Mouse (Mus musculus) brain, embryonic 14.5 days (tissue): ENCODE data around the gene Gcnt7. TPM values are rescaled to one million over a fixed set of nuclear protein-coding genes. Genes with fewer than 3 reads are reported as not detected.

Experiments
- DNase-seq: peaks from one replicate; pipeline ENCODE4 v3.0.0-alpha.2; 2011; ENCODE audit warnings: low read depth
- CTCF ChIP-seq: fragments of 200-500 bp; IDR thresholded peaks from 2 replicates; pipeline ENCODE4 v1.5.1; 2012; ENCODE audit warnings: inconsistent platforms, mild to moderate bottlenecking, moderate library complexity, borderline replicate concordance; ENCODE audit not compliant: insufficient read depth, insufficient read length; ENCODE audit errors: extremely low read depth
- POLR2A ChIP-seq: fragments of 200-500 bp; IDR thresholded peaks from 2 replicates; pipeline ENCODE4 v1.6.1; 2012; ENCODE audit warnings: mild to moderate bottlenecking, inconsistent platforms, borderline replicate concordance; ENCODE audit not compliant: poor library complexity, insufficient read depth, insufficient read length, severe bottlenecking; ENCODE audit errors: extremely low read depth
- polyA plus RNA-seq: library from polyadenylated mRNA; depleted of rRNA; stranded (reverse); fragments of >200 nt; gene quantifications from 2 replicates; pipeline ENCODE4 v1.2.3, GENCODE M21; 2012

The Gcnt7 gene
- polyA plus RNA-seq, 1 experiment = not detected

- no peak for TF ChIP-seq CTCF
- no peak for TF ChIP-seq POLR2A
- no peak for DNase-seq
Measured at GRCm38 (mm10) chr2:172418208-172418607, 40.2 kb downstream of the Gcnt7 start.

GRCm38 (mm10) chr2:172416876-172417275 is 41.5 kb downstream of the Gcnt7 start:
- TF ChIP-seq CTCF (no peak), POLR2A (no peak)
- no peak for DNase-seq

GRCm38 (mm10) chr2:172416218-172416617 is 42.2 kb downstream of the Gcnt7 start:
- no peak for DNase-seq
- no peak for TF ChIP-seq POLR2A
- no peak for TF ChIP-seq CTCF

GRCm38 (mm10) chr2:172413894-172414293 is 44.5 kb downstream of the Gcnt7 start:
- TF ChIP-seq CTCF = no peak
- TF ChIP-seq POLR2A = no peak
- DNase-seq = no peak

GRCm38 (mm10) chr2:172413273-172413672 is 45.1 kb downstream of the Gcnt7 start:
- no peak for DNase-seq
- no peak for TF ChIP-seq CTCF
- TF ChIP-seq POLR2A = no peak

GRCm38 (mm10) chr2:172412454-172412853 is 45.9 kb downstream of the Gcnt7 start:
- TF ChIP-seq POLR2A (no peak), CTCF (no peak)
- DNase-seq = peak; percentile 37

- TF ChIP-seq CTCF = no peak
- no peak for TF ChIP-seq POLR2A
- DNase-seq = no peak
Measured at GRCm38 (mm10) chr2:172411091-172411490, 47.3 kb downstream of the Gcnt7 start.

- DNase-seq = no peak
- TF ChIP-seq POLR2A (no peak), CTCF (no peak)
Measured at GRCm38 (mm10) chr2:172410686-172411085, 47.7 kb downstream of the Gcnt7 start.

- DNase-seq = no peak
- no peak for TF ChIP-seq POLR2A
- no peak for TF ChIP-seq CTCF
Measured at GRCm38 (mm10) chr2:172407499-172407898, 50.9 kb downstream of the Gcnt7 start.

- no peak for TF ChIP-seq CTCF
- no peak for TF ChIP-seq POLR2A
- no peak for DNase-seq
Measured at GRCm38 (mm10) chr2:172406173-172406572, 52.2 kb downstream of the Gcnt7 start.

GRCm38 (mm10) chr2:172405011-172405410 is 53.4 kb downstream of the Gcnt7 start:
- TF ChIP-seq POLR2A (no peak), CTCF (no peak)
- DNase-seq = no peak

- TF ChIP-seq CTCF (no peak), POLR2A (no peak)
- DNase-seq = no peak
Measured at GRCm38 (mm10) chr2:172404239-172404638, 54.2 kb downstream of the Gcnt7 start.
